In the genomic region with DNA sequence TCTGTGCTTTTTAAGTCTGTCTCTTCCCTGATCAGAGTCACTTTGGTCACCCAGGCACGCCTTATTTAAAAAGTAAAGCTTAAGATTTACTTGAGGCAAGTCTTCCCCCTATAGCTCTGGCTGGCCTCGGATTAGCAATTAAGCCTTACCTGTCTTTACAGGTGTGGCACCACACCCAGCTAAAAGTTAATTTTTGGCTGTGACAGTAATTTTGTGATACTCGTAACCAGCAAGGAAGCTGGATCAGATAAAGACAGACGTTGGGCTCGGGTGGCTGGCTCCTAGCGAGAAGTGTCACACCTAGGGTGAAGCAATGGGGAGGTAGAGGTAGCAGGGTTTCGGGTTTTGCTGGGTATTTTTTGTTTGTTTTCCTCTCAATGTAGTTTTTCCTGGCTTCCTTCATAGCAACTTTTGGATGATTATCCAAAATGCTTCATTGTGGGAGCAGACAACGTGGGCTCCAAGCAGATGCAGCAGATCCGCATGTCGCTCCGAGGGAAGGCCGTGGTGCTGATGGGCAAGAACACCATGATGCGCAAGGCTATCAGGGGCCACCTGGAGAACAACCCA, we compare ENCODE assay signal across 8 mouse cellular contexts. TPM values are rescaled to one million over a fixed set of nuclear protein-coding genes. Genes with fewer than 3 reads are reported as not detected.
DNase-seq lines count a peak whose midpoint lies in the region; ATAC-seq and TF ChIP-seq lines count a peak whose summit lies in the region.

No protein-coding gene starts in this region.

- H3K4me1 ChIP-seq in heart, embryonic 12.5 days (replicated peaks), result peaks cover 38% of the 10 kb centered on the region
- H3K4me1 ChIP-seq in bone marrow macrophage, adult 2 months (ENCODE audit: control insufficient read depth, insufficient read depth, low read length), result peaks cover 7% of the 10 kb centered on the region; the same call in 1 of the 2 replicates
- peaks cover 19% of the 10 kb centered on the region for H3K4me1 ChIP-seq in hindbrain, embryonic 14.5 days (replicated peaks; ENCODE audit: control insufficient read depth, insufficient read depth, low read length)
- H3K4me1 ChIP-seq in midbrain, embryonic 12.5 days, result peaks cover 31% of the 10 kb centered on the region

- H3K36me3 ChIP-seq in heart, embryonic 12.5 days, result peaks cover 39% of the 10 kb centered on the region
- peaks cover 41% of the 10 kb centered on the region for H3K36me3 ChIP-seq in hindbrain, embryonic 14.5 days (replicated peaks; ENCODE audit: control insufficient read depth, insufficient read depth)
- peaks cover 38% of the 10 kb centered on the region for H3K36me3 ChIP-seq in midbrain, embryonic 12.5 days

- H3K4me2 ChIP-seq in heart, embryonic 12.5 days, result peak overlapping the region; percentile 88
- H3K4me2 ChIP-seq in hindbrain, embryonic 14.5 days (replicated peaks), result peak overlapping the region; percentile 65
- peak overlapping the region; percentile 59 for H3K4me2 ChIP-seq in midbrain, embryonic 12.5 days (replicated peaks)

- no peak for TF ChIP-seq POLR2A in bone marrow macrophage, adult 2 months (IDR thresholded peaks at IDR 0.05; ENCODE audit: borderline replicate concordance, low read depth, low read length)

- no peak for TF ChIP-seq CTCF in bone marrow macrophage, adult 2 months (IDR thresholded peaks at IDR 0.05; ENCODE audit: low read depth, low read length)

- no peaks in the 10 kb centered on the region for H3K9me3 ChIP-seq in heart, embryonic 12.5 days (replicated peaks)
- no peaks in the 10 kb centered on the region for H3K9me3 ChIP-seq in hindbrain, embryonic 14.5 days (ENCODE audit: control insufficient read depth, low read length)
- no peaks in the 10 kb centered on the region for H3K9me3 ChIP-seq in midbrain, embryonic 12.5 days

- DNase-seq in heart, postnatal 14 days, result no peak
- DNase-seq in hindbrain, embryonic 14.5 days (ENCODE audit: low spot score), result no peak
- no peak for DNase-seq in urinary bladder, adult 18-20 months (ENCODE audit: low spot score in 2 of 2)
- DNase-seq in gastrocnemius, adult 18-20 months (ENCODE audit: low spot score), result no peak
- no peak for DNase-seq in cerebellum, adult 9-11 months

- WGBS in heart, embryonic 12.5 days, result 34% methylated on average over 13 of the region's 13 CpGs
- WGBS in hindbrain, embryonic 14.5 days, result 44% methylated on average over 13 of the region's 13 CpGs
- WGBS in midbrain, embryonic 12.5 days, result 48% methylated on average over 13 of the region's 13 CpGs

- intact Hi-C loops in heart, postnatal 14 days (cut with DNase I), result no loop called here

- ATAC-seq in heart, embryonic 12.5 days (ENCODE audit: insufficient number of reproducible peaks, low FRiP score), result no peak
- no peak for ATAC-seq in hindbrain, embryonic 14.5 days (ENCODE audit: low FRiP score)
- no peak for ATAC-seq in midbrain, embryonic 12.5 days (ENCODE audit: low FRiP score, low read depth)

- peak overlapping the region; percentile 91 for H3K4me3 ChIP-seq in heart, embryonic 12.5 days
- peak overlapping the region; percentile 72 for H3K4me3 ChIP-seq in bone marrow macrophage, adult 2 months (ENCODE audit: insufficient read depth, low read length)
- H3K4me3 ChIP-seq in hindbrain, embryonic 14.5 days (replicated peaks; ENCODE audit: low read length), result peak overlapping the region; percentile 91
- H3K4me3 ChIP-seq in midbrain, embryonic 12.5 days, result peak overlapping the region; percentile 95

- H3K27ac ChIP-seq in heart, embryonic 12.5 days (ENCODE audit: poor library complexity, severe bottlenecking), result no peak overlapping the region
- H3K27ac ChIP-seq in bone marrow macrophage, adult 2 months (ENCODE audit: insufficient read depth, low read depth, low read length), result peak overlapping the region; percentile 91
- no peak overlapping the region; the same call in 1 of the 2 replicates for H3K27ac ChIP-seq in hindbrain, embryonic 14.5 days
- H3K27ac ChIP-seq in midbrain, embryonic 12.5 days (replicated peaks), result no peak overlapping the region

- H3K9ac ChIP-seq in heart, embryonic 12.5 days, result peak overlapping the region; percentile 99
- H3K9ac ChIP-seq in hindbrain, embryonic 14.5 days, result peak overlapping the region; percentile 97
- peak overlapping the region; percentile 97 for H3K9ac ChIP-seq in midbrain, embryonic 12.5 days (replicated peaks)

- H3K27me3 ChIP-seq in heart, embryonic 12.5 days (replicated peaks), result no peaks in the 10 kb centered on the region
- no peaks in the 10 kb centered on the region for H3K27me3 ChIP-seq in hindbrain, embryonic 14.5 days (ENCODE audit: control insufficient read depth, insufficient read depth, low read length)
- no peaks in the 10 kb centered on the region for H3K27me3 ChIP-seq in midbrain, embryonic 12.5 days

RNA-seq across cellular contexts. Expression of a gene that starts 1.2 kb away (rescaled TPM):
- 949 and 971 TPM in 2 replicates for polyA plus RNA-seq in heart, embryonic 12.5 days (2016; fragmentation: Nextera tagmentation; extraction: Ambion mirVana)
- total RNA-seq in heart, postnatal 14 days (2021), result 100 to 1,000 TPM; 645 to 715 TPM
- polyA plus RNA-seq in bone marrow macrophage, adult 2 months (2012; ENCODE audit: insufficient read depth, insufficient read length, missing spikeins), result 1,563 and 1,614 TPM in 2 replicates
- polyA plus RNA-seq in hindbrain, embryonic 14.5 days (2014; fragmentation: Nextera tagmentation; extraction: Ambion mirVana), result 952 and 1,000 TPM in 2 replicates
- polyA plus RNA-seq in midbrain, embryonic 12.5 days (2016; fragmentation: Nextera tagmentation; extraction: Ambion mirVana), result 863 and 871 TPM in 2 replicates
- 100 to 1,000 TPM; 617 to 621 TPM for total RNA-seq in gastrocnemius, adult 18-20 months (2021)

RNA-seq across cellular contexts. Expression of a gene that starts 4.6 kb away (rescaled TPM):
- polyA plus RNA-seq in heart, embryonic 12.5 days (2016; fragmentation: Nextera tagmentation; extraction: Ambion mirVana), result 43.1 and 47.0 TPM in 2 replicates
- 10 to 100 TPM; 45.1 to 46.6 TPM for total RNA-seq in heart, postnatal 14 days (2021)
- 20.3 and 21.0 TPM in 2 replicates for polyA plus RNA-seq in bone marrow macrophage, adult 2 months (2012; ENCODE audit: insufficient read depth, insufficient read length, missing spikeins)
- 40.5 and 45.2 TPM in 2 replicates for polyA plus RNA-seq in hindbrain, embryonic 14.5 days (2014; fragmentation: Nextera tagmentation; extraction: Ambion mirVana)
- polyA plus RNA-seq in midbrain, embryonic 12.5 days (2016; fragmentation: Nextera tagmentation; extraction: Ambion mirVana), result 63.1 and 65.3 TPM in 2 replicates
- total RNA-seq in gastrocnemius, adult 18-20 months (2021), result 10 to 100 TPM; 27.9 to 31.1 TPM

RNA-seq across cellular contexts. Expression of a gene that starts 53.9 kb away (rescaled TPM):
- 41.1 and 41.7 TPM in 2 replicates for polyA plus RNA-seq in heart, embryonic 12.5 days (2016; fragmentation: Nextera tagmentation; extraction: Ambion mirVana)
- total RNA-seq in heart, postnatal 14 days (2021), result 10 to 100 TPM; 52.4 to 54.2 TPM
- polyA plus RNA-seq in bone marrow macrophage, adult 2 months (2012; ENCODE audit: insufficient read depth, insufficient read length, missing spikeins), result 109 and 121 TPM in 2 replicates
- 11.3 and 12.2 TPM in 2 replicates for polyA plus RNA-seq in hindbrain, embryonic 14.5 days (2014; fragmentation: Nextera tagmentation; extraction: Ambion mirVana)
- polyA plus RNA-seq in midbrain, embryonic 12.5 days (2016; fragmentation: Nextera tagmentation; extraction: Ambion mirVana), result 24.0 and 27.2 TPM in 2 replicates
- 10 to 100 TPM; 87.2 to 94.2 TPM for total RNA-seq in gastrocnemius, adult 18-20 months (2021)
